Mouse (Mus musculus) myocyte (in vitro differentiated cells): ENCODE data around the gene Atg16l1.

ENCODE experiments used
- CEBPB ChIP-seq: IDR thresholded peaks from 2 replicates; pipeline ENCODE4 v1.6.1; 2011; ENCODE audit warnings: mild to moderate bottlenecking, moderate library complexity; ENCODE audit not compliant: poor library complexity, insufficient read depth, severe bottlenecking
- POLR2A ChIP-seq: IDR thresholded peaks from one replicate; pipeline ENCODE4 v1.6.1; 2011; ENCODE audit warnings: low read depth, mild to moderate bottlenecking, control low read depth, moderate library complexity; ENCODE audit not compliant: insufficient read length
- POLR2AphosphoS2 ChIP-seq: IDR thresholded peaks from one replicate; pipeline ENCODE4 v1.6.1; 2011; ENCODE audit warnings: low read depth, control low read depth; ENCODE audit not compliant: insufficient read length
- REST ChIP-seq: IDR thresholded peaks from one replicate; pipeline ENCODE4 v1.6.1; 2011; ENCODE audit warnings: mild to moderate bottlenecking, control low read depth, moderate library complexity; ENCODE audit not compliant: insufficient read depth, insufficient read length
- SRF ChIP-seq: IDR thresholded peaks from one replicate; pipeline ENCODE4 v1.6.1; 2011; ENCODE audit warnings: low read depth; ENCODE audit not compliant: control insufficient read depth, insufficient read length
- USF1 ChIP-seq: IDR thresholded peaks from one replicate; pipeline ENCODE4 v1.6.1; 2011; ENCODE audit warnings: low read depth, mild to moderate bottlenecking, control low read depth, moderate library complexity

GRCm38 (mm10) chr1:87813681-87814080 is 58.0 kb downstream of the Atg16l1 start:
- TF ChIP-seq USF1 (no peak), REST (no peak), POLR2A (no peak), POLR2AphosphoS2 (no peak), CEBPB (no peak), SRF (no peak)
